Mouse (Mus musculus): ENCODE data around the gene Tenm4.

The Tenm4 gene

GRCm38 (mm10) chr7:96170924-96171595, at the start of gene Tenm4:
Tenm4 (plus strand) TSS chr7:96171246.
- no peak for DNase-seq

GRCm38 (mm10) chr7:96130763-96131162, 40.3 kb upstream of the Tenm4 start:
- DNase-seq, result no peak

GRCm38 (mm10) chr7:96131175-96131574, 39.9 kb upstream of the Tenm4 start:
- no peak for DNase-seq

DNA sequence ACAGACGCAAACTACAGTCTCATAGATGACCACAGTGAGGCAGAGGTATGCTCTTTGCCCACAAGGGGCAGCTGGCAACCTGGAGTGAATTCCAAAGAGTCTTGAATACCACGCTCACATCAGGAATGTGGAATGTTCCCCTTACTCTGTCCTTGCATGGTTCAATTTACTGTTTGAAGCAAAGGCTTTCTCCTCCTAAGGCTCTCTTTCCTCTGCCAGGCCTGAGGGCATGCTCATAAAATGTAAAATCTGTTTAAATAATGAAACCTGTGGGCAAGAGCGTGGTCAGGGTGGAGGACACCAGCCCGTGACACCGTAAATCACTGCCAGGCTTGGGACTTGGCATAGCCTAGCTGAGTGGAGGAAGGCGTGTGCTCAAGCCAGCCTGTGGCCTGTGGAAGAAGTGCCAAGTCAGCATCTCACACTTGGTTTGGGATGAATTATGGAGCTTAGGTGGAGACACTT, 34.5 kb upstream of the Tenm4 start:
- no peak for DNase-seq

DNA sequence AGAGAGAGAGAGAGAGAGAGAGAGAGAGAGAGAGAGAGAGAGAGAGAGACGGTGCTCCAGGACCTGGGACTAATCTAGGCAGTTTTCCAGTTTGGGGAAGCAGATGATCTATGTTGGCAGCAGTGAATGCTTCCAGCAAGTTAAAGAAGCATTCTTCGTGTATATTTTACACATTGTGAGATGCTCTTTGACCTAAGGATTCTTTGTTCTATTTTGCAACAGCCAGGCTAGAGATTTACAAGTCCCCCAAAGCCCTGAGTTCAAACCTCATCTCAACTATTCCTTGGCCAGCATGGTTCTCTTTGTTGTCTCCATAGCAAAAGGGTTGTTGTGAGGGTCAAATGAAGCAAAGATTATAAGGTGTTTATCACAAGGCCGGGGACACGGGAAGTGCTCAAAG, 29.2 kb upstream of the Tenm4 start:
- DNase-seq, result no peak

- peak; percentile 77 for DNase-seq
Measured at GRCm38 (mm10) chr7:96142973-96143596, 28.0 kb upstream of the Tenm4 start.

GRCm38 (mm10) chr7:96147436-96147835, 23.6 kb upstream of the Tenm4 start:
- DNase-seq, result no peak

DNA sequence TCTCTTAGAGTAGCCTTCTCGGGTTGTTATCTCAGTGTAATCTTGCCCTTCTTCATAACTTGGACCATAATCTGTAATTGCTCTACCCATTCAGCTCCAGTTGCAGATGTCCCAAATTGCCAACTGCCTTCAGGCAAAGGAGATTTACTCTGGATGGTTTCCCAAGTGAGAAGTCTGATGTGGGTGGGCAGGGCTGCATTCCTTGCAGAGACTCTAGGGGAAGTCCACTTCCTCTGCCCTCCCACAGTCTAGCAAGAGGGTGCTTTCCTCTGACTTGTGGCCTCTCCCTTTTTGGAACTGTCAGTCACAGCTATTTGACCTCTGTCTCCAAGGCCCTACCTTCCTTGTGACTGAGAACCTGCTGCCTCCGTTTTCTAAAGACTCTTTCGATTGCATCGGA, 22.9 kb upstream of the Tenm4 start:
- no peak for DNase-seq

- DNase-seq, result peak; percentile 11
Measured at GRCm38 (mm10) chr7:96151277-96151676, 19.8 kb upstream of the Tenm4 start.

DNA sequence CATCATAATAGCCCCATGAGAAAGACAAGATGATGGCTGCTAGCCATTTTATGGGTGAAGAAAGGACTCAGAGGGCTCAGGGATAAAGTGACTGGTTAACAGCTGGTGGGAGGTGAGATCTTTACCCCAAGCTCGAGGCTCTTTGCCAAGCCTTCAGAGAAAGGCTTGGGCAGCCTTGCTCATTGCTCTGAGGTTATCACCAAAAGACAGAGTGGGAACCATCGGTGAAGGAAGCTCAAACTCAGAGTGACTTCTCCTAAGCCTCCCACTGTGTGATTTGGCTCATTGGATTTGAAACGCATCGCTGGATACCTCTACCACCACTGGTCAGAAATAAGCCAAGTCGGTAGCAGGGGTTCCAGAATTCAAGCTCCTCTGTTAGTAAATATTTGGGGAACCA, 19.1 kb upstream of the Tenm4 start:
- no peak for DNase-seq

DNA sequence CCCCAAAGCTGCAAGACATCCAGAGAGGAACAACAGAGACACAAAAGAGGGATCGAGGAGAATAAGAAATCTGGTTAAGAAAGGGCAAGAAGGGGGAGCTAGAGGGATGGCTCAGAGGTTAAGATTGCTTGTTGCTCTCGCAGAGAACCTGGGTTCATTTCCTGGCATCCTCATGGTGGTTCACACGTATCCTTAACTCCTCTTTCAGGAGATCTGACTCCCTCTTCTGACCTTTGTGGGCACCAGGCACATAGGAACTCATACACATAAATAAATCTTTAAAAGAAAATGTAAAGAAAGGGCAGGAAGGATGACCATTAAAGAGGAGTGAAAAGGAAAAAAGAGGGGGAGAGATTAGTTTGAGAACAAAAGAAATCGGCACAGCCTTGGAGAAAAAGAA, 18.6 kb upstream of the Tenm4 start:
- DNase-seq, result no peak

- DNase-seq, result no peak
Measured at GRCm38 (mm10) chr7:96152924-96153359, 18.1 kb upstream of the Tenm4 start.

- no peak for DNase-seq
Measured at GRCm38 (mm10) chr7:96154025-96154424, 17.0 kb upstream of the Tenm4 start.

- no peak for DNase-seq
Measured at GRCm38 (mm10) chr7:96156481-96157255, 14.4 kb upstream of the Tenm4 start.

DNA sequence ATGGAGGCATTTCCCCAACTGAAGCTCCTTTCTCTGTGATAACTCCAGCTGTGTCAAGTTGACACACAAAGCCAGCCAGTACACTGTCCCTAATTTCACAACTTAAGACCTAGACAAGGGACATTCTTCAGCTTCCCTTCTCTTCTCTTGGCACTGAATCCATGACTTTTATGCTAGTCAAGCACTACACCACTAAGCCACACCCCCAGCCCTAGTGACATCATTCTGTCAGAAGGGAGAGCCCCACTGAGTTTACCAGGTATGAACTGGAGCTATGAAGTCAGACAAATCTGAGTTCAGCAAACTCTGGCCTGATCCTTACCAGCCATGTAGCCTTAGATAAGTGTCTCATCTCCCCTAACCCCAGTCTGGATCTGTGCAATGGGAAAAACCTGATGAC, 6.9 kb upstream of the Tenm4 start:
- DNase-seq, result no peak

- DNase-seq, result no peak
Measured at GRCm38 (mm10) chr7:96168921-96169320, 2.1 kb upstream of the Tenm4 start.

- no peak for DNase-seq
Measured at GRCm38 (mm10) chr7:96171596-96172563, 834 bp downstream of the Tenm4 start.

- no peak for DNase-seq
Measured at GRCm38 (mm10) chr7:96176781-96177180, 5.7 kb downstream of the Tenm4 start.

GRCm38 (mm10) chr7:96181751-96182150, 10.7 kb downstream of the Tenm4 start:
- no peak for DNase-seq

- no peak for DNase-seq
Measured at GRCm38 (mm10) chr7:96183195-96183594, 12.1 kb downstream of the Tenm4 start.

DNA sequence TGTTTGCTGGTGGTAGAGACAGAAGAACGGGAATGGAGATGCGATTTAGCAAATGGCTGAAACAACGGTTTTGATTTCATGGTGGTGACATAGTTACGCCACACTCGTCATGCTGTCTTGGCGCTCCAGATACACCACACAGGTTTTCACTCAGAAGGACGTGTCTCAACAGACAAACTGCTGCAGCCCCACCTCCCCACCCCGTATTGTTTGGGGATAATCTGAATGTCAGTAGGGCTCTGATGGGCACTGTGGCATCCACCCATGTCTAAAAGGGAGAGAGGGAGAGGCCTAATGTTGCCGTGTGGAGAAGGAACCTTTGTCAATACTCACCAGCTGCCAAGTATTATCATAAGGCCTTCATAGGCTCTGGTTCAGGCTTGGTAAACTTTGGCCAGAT, 14.4 kb downstream of the Tenm4 start:
- DNase-seq, result no peak

- DNase-seq, result no peak
Measured at GRCm38 (mm10) chr7:96203812-96204560, 32.9 kb downstream of the Tenm4 start.
